Mouse (Mus musculus) hindbrain, embryonic 10.5 days (tissue): ENCODE measurements at regions not wholly inside any gene's neighbourhood (a gene's known extent, or its start where the extent isn't known, plus 50 kb on each side); places are given as distances from the start of the nearest gene placed in this dataset.

ENCODE experiments used
- DNase-seq: peaks from one replicate; pipeline ENCODE4 v3.0.0-alpha.2; 2017; ENCODE audit warnings: low spot score
- H3K27ac ChIP-seq: fragments of 300-500 bp; sonication (generic); 2 replicates; pipeline ENCODE4 v1.5.1; 2016; ENCODE audit warnings: mild to moderate bottlenecking, moderate library complexity
- H3K27me3 ChIP-seq: fragments of 300-500 bp; sonication (generic); 2 replicates; pipeline ENCODE4 v1.6.1; 2016; ENCODE audit warnings: mild to moderate bottlenecking; ENCODE audit not compliant: poor library complexity, insufficient read depth, severe bottlenecking
- H3K36me3 ChIP-seq: fragments of 300-500 bp; sonication (generic); 2 replicates; pipeline ENCODE4 v1.6.1; 2016; ENCODE audit warnings: mild to moderate bottlenecking, moderate library complexity
- H3K4me1 ChIP-seq: fragments of 300-500 bp; sonication (generic); replicated peaks from 2 replicates; pipeline ENCODE4 v1.6.1; 2016; ENCODE audit warnings: mild to moderate bottlenecking
- H3K4me3 ChIP-seq: fragments of 300-500 bp; sonication (generic); 2 replicates; pipeline ENCODE4 v1.5.1; 2016; ENCODE audit warnings: mild to moderate bottlenecking, moderate library complexity
- H3K9me3 ChIP-seq: fragments of 300-500 bp; sonication (generic); 2 replicates; pipeline ENCODE4 v1.6.1; 2016; ENCODE audit warnings: mild to moderate bottlenecking, moderate library complexity
- WGBS: fragments of 180-500 bp; shearing (Covaris S2); methylation state at CpG from one replicate; pipeline ENCODE4 v1.1.7; 2016; 5-methylcytosine and 5-hydroxymethylcytosine counted together

DNA sequence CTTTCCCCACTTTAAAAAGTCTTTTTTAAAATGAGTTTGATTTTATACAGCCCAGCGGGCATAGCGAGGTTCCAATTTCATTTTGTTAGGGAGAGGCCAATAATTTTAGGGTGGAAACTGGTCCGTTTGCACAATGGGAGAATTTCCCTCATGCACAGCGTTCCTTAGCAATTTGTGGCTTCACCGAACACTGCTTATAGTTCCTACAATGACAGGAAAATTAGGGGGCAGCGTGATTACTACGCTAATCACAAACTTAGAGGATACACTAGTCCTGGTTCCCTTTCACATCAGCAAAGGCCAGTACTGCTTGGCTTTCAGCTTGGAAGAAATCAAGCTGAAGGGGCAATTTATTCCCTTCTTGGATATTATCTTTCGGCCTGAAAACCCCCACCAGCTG lies 745.1 kb upstream of the Gm19410 start:
- Histone ChIP-seq H3K4me3 (no peak overlapping the region), H3K9me3 (peaks cover 7% of the 10 kb centered on the region; the same call in 1 of the 2 replicates), H3K4me1 (no peaks in the 10 kb centered on the region), H3K36me3 (no peaks in the 10 kb centered on the region), H3K27me3 (no peaks in the 10 kb centered on the region), H3K27ac (no peak overlapping the region)
- no peak for DNase-seq
- WGBS, result 91% methylated on average over 8 of the region's 8 CpGs

DNA sequence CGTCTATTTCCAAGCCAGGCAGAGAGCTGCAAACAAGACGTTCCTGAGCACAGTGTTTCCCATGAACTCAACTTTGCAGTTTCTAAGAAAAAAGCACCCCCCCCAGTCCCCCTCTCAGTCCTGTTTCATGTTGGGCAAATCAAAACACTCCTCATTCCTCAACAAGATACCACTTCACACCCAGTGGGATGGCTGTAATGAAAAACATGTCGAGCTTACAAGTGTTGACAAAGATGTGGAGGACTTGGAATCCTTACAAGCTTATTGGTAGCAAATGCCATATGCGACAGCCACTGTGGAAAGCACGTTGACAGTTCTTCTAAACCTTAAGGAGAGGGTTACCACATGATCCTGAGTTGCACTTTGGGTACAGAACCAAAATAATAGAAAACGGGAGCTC lies 742.9 kb upstream of the Gm19410 start:
- Histone ChIP-seq H3K4me1 (no peaks in the 10 kb centered on the region), H3K27ac (no peak overlapping the region), H3K36me3 (no peaks in the 10 kb centered on the region), H3K9me3 (peaks cover 7% of the 10 kb centered on the region; the same call in 1 of the 2 replicates), H3K27me3 (no peaks in the 10 kb centered on the region), H3K4me3 (no peak overlapping the region)
- no peak for DNase-seq
- WGBS, result 68% methylated on average over 6 of the region's 6 CpGs

DNA sequence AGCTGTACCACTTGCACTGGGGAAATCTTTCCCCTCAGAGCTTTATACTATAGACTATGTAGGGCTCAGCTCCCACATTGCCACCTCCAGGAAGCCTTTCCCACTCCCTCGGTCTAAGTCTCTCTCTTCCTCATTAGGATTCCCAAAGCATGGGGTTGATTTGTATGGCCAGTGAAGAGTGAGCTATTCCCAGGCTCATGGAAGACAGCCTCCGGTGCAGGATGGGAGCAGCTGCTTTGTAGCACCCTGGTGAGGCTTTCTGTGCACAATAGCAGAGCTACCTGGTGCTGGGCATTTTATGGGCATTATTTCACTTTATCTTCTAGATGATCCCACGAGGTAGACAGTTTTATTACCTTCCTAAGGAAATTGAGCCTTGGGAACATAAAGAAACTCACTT lies 717.8 kb upstream of the Gm19410 start:
- 75% methylated on average over 3 of the region's 3 CpGs for WGBS
- Histone ChIP-seq H3K27ac (no peak overlapping the region), H3K27me3 (no peaks in the 10 kb centered on the region), H3K4me1 (no peaks in the 10 kb centered on the region), H3K9me3 (no peaks in the 10 kb centered on the region), H3K36me3 (no peaks in the 10 kb centered on the region), H3K4me3 (no peak overlapping the region)
- DNase-seq, result no peak

DNA sequence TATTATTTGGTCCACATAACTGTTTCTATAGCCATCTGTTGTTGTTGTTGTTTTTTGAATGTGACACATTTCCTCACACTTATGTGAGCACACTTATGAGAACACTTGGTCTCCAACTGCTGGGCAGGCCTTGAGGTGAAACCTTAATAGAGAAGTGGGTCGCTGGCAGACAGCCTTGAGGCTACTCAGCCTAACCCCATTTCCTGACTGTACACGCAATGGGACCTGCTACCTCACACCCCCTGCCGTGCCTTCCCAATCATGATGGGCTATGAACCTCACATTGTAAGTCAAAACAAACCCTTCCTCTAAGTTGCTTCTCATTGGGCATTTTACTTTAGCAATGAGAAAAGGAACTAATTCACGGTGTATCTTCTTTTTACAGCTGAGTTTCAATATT lies 712.1 kb upstream of the Gm19410 start:
- Histone ChIP-seq H3K27me3 (no peaks in the 10 kb centered on the region), H3K36me3 (no peaks in the 10 kb centered on the region), H3K4me1 (no peaks in the 10 kb centered on the region), H3K4me3 (no peak overlapping the region), H3K9me3 (no peaks in the 10 kb centered on the region), H3K27ac (no peak overlapping the region)
- no peak for DNase-seq
- WGBS, result 88% methylated on average over 4 of the region's 4 CpGs

DNA sequence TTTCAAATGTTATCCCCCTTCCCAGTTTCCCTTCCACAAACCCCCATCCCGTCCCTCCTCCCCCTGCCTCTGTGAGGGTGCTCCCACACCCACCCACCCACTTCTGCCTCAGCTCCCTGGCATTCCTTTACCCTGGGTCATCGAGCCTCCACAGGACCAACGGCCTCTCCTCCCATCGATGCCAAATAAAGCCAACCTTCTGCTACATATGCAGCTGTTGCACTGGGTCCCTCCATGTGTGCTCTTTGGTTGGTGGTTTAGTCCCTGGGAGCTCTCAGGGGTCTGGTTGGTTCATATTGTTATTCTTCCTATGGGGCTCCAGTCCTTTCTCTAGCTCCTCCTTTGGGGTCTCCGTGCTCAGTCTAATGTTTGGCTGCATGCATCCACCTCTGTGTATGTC lies 704.5 kb upstream of the Gm19410 start:
- no peak overlapping the region for H3K27ac ChIP-seq
- H3K36me3 ChIP-seq, result no peaks in the 10 kb centered on the region
- H3K9me3 ChIP-seq, result no peaks in the 10 kb centered on the region
- WGBS, result 86% methylated on average over 5 of the region's 5 CpGs
- DNase-seq, result no peak
- H3K4me3 ChIP-seq, result no peak overlapping the region
- H3K27me3 ChIP-seq, result no peaks in the 10 kb centered on the region
- no peaks in the 10 kb centered on the region for H3K4me1 ChIP-seq

DNA sequence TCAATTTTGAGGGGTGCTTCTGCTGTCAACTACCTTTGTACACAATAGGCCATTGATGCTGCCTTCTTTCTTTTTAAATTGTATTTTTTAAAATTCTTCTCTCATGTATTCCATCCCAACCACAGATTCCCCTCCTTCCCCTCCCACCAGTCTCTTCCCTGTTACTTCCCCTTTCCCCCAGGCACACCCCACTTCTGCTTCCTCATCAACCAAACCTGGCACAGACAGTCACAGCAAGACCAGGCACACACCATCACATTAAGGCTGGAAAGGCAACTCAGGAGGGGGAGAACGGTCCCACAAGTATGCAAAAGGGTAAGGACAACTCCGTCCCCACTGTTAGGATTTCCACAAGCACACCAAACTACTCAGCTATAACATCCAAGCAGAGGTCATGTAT lies 697.4 kb upstream of the Gm19410 start:
- no peak for DNase-seq
- 90% methylated on average over 2 of the region's 2 CpGs for whole genome bisulfite sequencing
- no peaks in the 10 kb centered on the region for H3K9me3 ChIP-seq

DNA sequence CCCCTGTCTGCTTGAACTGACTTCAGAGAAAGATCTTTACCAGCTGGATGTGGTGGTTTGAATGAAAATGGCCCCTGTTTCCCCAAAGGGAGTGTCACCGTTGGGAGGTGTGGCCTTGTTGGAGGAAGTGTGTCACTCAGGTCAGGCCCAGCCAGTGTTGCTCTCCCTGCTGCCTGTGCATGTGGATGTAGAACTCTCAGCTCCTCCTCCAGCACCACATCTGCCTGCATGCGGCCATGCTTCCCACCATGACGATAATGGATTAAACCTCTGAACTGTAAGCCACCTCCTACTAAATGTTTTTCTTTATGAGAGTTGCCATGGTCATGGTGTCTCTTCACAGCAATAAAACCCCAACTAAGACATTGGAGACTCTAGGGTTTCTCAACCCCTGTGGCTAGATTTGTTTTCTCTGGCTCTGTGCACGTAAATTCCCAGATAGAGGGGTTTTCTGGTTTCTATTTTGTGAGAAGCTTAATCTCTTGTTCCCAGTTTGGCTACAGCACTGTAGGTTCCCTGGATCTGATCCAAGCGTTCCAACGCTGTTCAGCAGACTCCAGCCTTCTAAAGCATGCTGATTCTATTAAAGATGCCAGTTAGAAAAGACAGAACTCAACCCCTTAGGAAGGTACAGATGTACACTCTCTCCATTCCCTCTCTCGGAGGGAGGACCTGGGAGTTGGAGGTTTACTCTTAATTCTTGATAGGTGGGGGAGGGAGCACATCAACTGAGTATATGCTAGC lies 695.2 kb upstream of the Gm19410 start:
- H3K4me3 ChIP-seq, result no peak overlapping the region
- DNase-seq, result no peak
- WGBS, result 77% methylated on average over 7 of the region's 7 CpGs
- H3K36me3 ChIP-seq, result no peaks in the 10 kb centered on the region
- no peaks in the 10 kb centered on the region for H3K9me3 ChIP-seq
- H3K27ac ChIP-seq, result no peak overlapping the region
- H3K4me1 ChIP-seq, result no peaks in the 10 kb centered on the region
- H3K27me3 ChIP-seq, result no peaks in the 10 kb centered on the region

More for the DNA sequence above, 697.4 kb upstream of the Gm19410 start:
- H3K27me3 ChIP-seq, result no peaks in the 10 kb centered on the region
- H3K4me3 ChIP-seq, result no peak overlapping the region
- no peak overlapping the region for H3K27ac ChIP-seq
- no peaks in the 10 kb centered on the region for H3K36me3 ChIP-seq
- H3K4me1 ChIP-seq, result no peaks in the 10 kb centered on the region

DNA sequence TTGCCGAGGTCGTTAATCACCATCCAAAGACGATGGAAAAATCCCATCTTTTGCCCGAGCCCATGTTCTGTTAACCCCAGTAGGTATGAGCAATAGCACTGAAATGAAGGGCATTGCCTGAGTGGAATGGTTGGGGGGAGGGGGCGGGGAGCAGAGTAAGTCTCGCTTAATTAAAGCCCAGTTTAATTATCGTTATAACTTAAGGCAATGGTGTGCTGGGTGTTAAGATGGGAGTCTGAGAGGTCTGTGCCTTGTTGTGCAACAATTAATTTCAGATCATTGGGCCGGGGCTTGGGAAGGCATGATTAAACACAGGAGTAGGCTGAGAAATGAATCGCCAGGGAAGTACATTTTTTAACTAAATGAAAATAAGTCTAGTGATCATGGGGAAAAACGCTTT lies 689.6 kb upstream of the Gm19410 start:
- H3K27ac ChIP-seq, result no peak overlapping the region
- H3K4me1 ChIP-seq, result no peaks in the 10 kb centered on the region
- no peaks in the 10 kb centered on the region for H3K9me3 ChIP-seq
- DNase-seq, result no peak
- 90% methylated on average over 10 of the region's 10 CpGs for WGBS
- H3K4me3 ChIP-seq, result no peak overlapping the region
- no peaks in the 10 kb centered on the region for H3K27me3 ChIP-seq
- no peaks in the 10 kb centered on the region for H3K36me3 ChIP-seq

DNA sequence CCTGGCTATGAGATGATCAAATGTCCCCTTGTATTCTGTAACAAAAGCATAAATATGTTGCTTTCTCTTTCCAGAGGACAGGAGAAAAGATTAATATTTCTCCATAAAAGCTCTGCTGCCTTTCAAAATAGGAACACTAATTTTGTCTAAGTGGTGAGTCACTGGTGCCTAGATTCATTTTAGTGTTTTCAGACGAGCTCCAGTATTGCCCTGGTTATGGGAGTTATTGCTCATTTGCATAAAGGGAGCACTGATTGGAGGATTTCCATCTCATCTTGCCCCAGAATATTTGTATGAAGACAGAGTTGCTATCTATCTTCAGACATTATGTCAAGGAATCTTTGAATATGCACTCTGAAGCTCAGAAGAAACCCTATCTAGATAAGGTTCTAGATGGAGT lies 682.4 kb upstream of the Gm19410 start:
- no peaks in the 10 kb centered on the region for H3K4me1 ChIP-seq
- no peak overlapping the region for H3K4me3 ChIP-seq
- H3K9me3 ChIP-seq, result no peaks in the 10 kb centered on the region
- H3K36me3 ChIP-seq, result no peaks in the 10 kb centered on the region
- no peak overlapping the region for H3K27ac ChIP-seq
- 69% methylated on average over 1 of the region's 1 CpGs for WGBS
- no peak for DNase-seq
- H3K27me3 ChIP-seq, result no peaks in the 10 kb centered on the region

DNA sequence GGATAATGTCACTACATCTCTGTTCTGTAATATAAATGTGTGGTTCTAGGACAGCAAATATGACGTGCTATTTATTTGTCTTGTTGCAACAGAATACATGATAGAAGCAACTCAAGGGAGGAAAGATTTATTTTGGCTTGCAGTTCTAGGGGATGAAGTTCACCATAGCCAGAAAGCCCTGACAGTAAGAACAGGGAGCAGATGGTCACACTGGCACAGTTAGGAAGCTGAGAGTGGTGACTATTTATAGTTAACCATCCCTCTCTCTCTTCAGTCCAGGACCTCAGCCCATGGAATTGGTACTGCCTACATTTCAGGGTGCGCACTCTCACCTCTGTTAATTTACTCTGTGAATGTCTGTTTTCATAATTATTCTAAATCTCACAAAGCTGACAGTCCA lies 678.5 kb upstream of the Gm19410 start:
- DNase-seq, result no peak
- Histone ChIP-seq H3K27me3 (no peaks in the 10 kb centered on the region), H3K4me1 (peaks cover 7% of the 10 kb centered on the region), H3K36me3 (no peaks in the 10 kb centered on the region), H3K4me3 (no peak overlapping the region), H3K27ac (no peak overlapping the region), H3K9me3 (0 out of 2 replicates have a peak, but pooled peaks cover 2% of the 10 kb centered on the region)
- 92% methylated on average over 2 of the region's 2 CpGs for WGBS

DNA sequence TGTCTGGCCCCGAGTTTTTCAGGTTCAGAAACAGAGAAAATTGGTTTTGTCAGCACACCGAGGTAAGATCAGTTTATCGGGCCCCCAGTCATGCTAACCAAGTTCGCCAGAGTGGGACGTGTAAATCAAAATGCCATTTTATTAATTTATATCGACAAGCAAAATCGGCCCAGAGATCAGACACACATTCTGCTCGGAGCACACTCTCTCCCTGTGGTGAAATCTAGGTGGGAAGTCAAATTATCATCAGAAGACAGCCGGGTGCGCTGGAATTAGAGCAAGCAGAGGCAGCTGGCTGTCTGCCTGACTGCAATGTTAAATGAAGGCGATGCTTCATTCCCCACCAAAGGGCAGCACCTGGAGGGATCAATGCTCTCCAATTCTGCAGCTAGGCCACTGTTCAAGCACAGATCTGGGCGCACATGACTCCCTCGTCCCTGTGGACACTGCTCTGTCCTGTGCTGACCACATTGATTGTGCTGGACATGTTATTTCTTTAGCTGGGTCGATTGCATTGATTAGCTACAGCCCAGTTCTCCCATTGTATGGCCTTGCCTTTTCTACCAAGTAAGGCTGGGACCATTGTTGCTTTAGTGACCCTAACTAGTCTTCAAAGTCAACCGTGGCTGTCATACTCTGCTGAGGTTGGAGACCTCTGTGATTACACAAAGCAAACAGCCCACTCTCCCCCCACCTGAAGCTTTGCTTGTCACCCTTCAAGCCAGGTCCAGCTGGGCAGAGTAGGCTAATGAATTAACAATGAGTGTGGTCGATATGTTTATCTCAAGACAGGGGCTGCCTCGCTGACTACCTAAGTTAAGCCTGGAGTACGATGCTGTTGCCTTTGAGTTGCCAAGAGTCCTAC lies 677.0 kb upstream of the Gm19410 start:
- 62% methylated on average over 18 of the region's 18 CpGs for WGBS
- H3K4me3 ChIP-seq, result no peak overlapping the region
- H3K27me3 ChIP-seq, result no peaks in the 10 kb centered on the region
- peaks cover 7% of the 10 kb centered on the region for H3K4me1 ChIP-seq
- no peaks in the 10 kb centered on the region for H3K36me3 ChIP-seq
- peak; percentile 16 for DNase-seq
- H3K27ac ChIP-seq, result no peak overlapping the region
- H3K9me3 ChIP-seq, result 0 out of 2 replicates have a peak, but pooled peaks cover 2% of the 10 kb centered on the region

DNA sequence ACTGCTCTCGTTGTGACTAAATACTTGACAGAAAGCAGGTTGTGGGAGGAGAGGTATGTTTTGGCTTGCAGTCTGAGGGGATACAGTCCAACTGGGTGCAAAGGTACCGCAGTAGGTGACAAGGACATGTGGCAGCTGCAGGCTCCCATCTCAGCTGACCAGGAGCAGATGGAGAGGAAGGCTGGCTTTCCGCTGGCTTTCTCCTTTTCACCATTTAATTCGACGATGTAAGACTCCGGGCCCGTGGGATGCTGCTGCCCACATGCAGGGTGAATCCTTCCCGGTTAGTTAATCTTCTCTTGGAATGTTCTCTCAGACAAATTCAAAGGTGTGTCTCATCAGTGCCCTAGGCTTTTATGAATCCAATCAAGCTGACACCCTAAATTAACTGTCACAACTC lies 676.1 kb upstream of the Gm19410 start:
- no peak overlapping the region for H3K4me3 ChIP-seq

DNA sequence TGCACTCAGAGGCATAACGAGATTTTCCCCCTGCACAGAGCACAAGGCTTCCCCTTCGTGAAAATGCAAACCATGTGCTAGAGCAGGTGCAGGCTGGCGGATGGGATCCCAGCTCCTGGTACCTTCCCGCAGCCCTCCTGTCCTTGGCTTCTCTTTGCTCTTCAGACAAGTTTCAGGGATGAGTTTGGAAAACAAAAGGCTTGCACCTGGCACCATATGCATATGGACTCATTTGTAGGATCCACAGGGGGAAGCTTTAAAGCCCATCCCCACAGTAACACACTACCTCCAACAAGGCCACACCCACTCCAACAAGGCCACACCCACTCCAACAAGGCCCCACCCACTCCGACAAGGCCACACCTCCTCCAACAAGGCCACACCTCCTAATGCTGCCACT lies 663.9 kb upstream of the Gm19410 start:
- Histone ChIP-seq H3K4me1 (no peaks in the 10 kb centered on the region), H3K9me3 (no peaks in the 10 kb centered on the region), H3K4me3 (no peak overlapping the region), H3K36me3 (no peaks in the 10 kb centered on the region), H3K27me3 (no peaks in the 10 kb centered on the region), H3K27ac (no peak overlapping the region)
- no peak for DNase-seq
- 77% methylated on average over 5 of the region's 5 CpGs for WGBS

More for the DNA sequence above, 676.1 kb upstream of the Gm19410 start:
- no peak overlapping the region for H3K27ac ChIP-seq
- H3K4me1 ChIP-seq, result peaks cover 7% of the 10 kb centered on the region
- WGBS, result 90% methylated on average over 8 of the region's 8 CpGs
- 0 out of 2 replicates have a peak, but pooled peaks cover 2% of the 10 kb centered on the region for H3K9me3 ChIP-seq
- DNase-seq, result no peak
- H3K36me3 ChIP-seq, result no peaks in the 10 kb centered on the region
- no peaks in the 10 kb centered on the region for H3K27me3 ChIP-seq
